ENCODE assay signal across 8 mouse cellular contexts in genomic region chr10:128337306-128338181, GRCm38 (mm10). TPM values are rescaled to one million over a fixed set of nuclear protein-coding genes. Genes with fewer than 3 reads are reported as not detected.
DNase-seq lines count a peak whose midpoint lies in the region; ATAC-seq lines count a peak whose summit lies in the region.

Gene Cs (plus strand): TSS chr10:128337734.

- H3K4me1 ChIP-seq in hindbrain, embryonic 12.5 days = peaks cover 21% of the 10 kb centered on the region

- no peaks in the 10 kb centered on the region for H3K36me3 ChIP-seq in hindbrain, embryonic 12.5 days

- H3K4me3 ChIP-seq in hindbrain, embryonic 12.5 days = peak within 1 kb of the TSS; percentile 79

- peak within 1 kb of the TSS; percentile 93 for H3K27ac ChIP-seq in hindbrain, embryonic 12.5 days

- peak; percentile 99 for ATAC-seq in hindbrain, embryonic 12.5 days (ENCODE audit: low FRiP score)

- peak within 1 kb of the TSS; percentile 90 for H3K9ac ChIP-seq in hindbrain, embryonic 12.5 days

- DNase-seq in NIH3T3 (ENCODE audit: low read depth) = peak; percentile 99
- peak; percentile 99 for DNase-seq in cerebellum, postnatal 10 days
- peak; percentile 93 to 95 for DNase-seq in frontal cortex, postnatal 10 days (ENCODE audit: low spot score in 2 of 2)
- DNase-seq in layer of hippocampus, postnatal 14 days (ENCODE audit: low spot score in 2 of 2) = peak; percentile 93 to 98
- peak; percentile 97 for DNase-seq in lung, postnatal 14 days
- peak; percentile 96 for DNase-seq in retina, adult 2 months (ENCODE audit: low read depth, low spot score)
- DNase-seq in thymus, postnatal 36 days = peak; percentile 97

- peak within 1 kb of the TSS; percentile 93 for H3K4me2 ChIP-seq in hindbrain, embryonic 12.5 days (replicated peaks)

- no peaks in the 10 kb centered on the region for H3K9me3 ChIP-seq in hindbrain, embryonic 12.5 days (replicated peaks)

- H3K27me3 ChIP-seq in hindbrain, embryonic 12.5 days = no peaks in the 10 kb centered on the region

- WGBS in hindbrain, embryonic 12.5 days = 3% methylated on average over 60 of the region's 61 CpGs

RNA-seq across cellular contexts. Expression of gene Cs, which starts in this region (rescaled TPM):
- polyA plus RNA-seq in hindbrain, embryonic 12.5 days (2016; fragmentation: Nextera tagmentation; extraction: Ambion mirVana) = 207 and 208 TPM in 2 replicates
- total RNA-seq in layer of hippocampus, postnatal 14 days (2021) = 100 to 1,000 TPM; 260 to 274 TPM

Comparison
In these comparisons a context has a peak if more than half of its experiments do, and no peak if none do; other contexts are left out.
1. Peak in every context shown above with its lines: DNase-seq, ATAC-seq, H3K4me3 ChIP-seq and H3K27ac ChIP-seq.